Mouse (Mus musculus): ENCODE results near the gene Hid1.

Gene Hid1

GRCm38 (mm10) chr11:115336115-115336514 is 31.4 kb downstream of the Hid1 start:
- no peak for DNase-seq (ENCODE audit: low spot score)

- DNase-seq (ENCODE audit: low spot score): no peak
Observed at GRCm38 (mm10) chr11:115335223-115335622, 32.3 kb downstream of the Hid1 start.

DNA sequence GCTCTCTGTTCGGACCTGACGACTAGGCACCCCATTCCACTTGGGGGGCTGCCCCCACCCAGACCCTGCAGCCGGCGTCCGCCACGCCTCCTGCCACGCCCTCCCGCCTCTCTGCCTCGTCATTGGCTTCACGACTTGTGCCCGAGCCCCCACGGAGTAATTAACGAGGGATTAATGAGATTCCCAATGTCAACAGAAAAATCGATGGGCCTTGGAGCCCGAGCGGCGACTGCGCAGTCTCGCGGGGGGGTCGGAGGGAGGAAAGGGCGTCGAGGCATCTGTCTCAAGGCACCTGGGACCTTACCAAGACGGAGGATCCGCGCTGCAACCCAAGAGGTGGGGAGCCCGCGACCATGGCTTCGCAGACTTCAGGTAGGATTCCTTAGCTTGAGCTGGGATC is 33.0 kb downstream of the Hid1 start, which contains the start of gene Otop3:
TSS of gene Otop3 (plus strand) at position 201 of the 400 bp plus-strand sequence.
- peak; percentile 56 for DNase-seq (ENCODE audit: low spot score)

DNA sequence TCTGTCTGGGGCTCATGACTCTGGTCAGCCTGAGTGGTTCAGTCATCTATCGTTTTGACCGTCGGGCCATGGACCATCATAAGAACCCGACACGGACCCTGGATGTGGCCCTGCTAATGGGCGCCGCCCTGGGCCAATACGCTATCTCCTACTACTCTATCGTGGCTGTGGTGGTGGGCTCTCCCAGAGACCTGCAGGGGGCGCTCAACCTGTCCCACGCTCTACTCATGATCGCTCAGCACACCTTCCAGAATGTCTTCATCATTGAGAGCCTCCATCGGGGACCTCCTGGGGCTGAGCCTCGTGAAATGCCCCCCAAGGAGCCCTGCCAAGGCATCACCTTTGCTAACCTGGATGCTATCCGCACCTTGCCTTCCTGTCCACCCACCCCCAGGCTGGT is 38.2 kb downstream of the Hid1 start:
- no peak for DNase-seq (ENCODE audit: low spot score)

- DNase-seq (ENCODE audit: low spot score): no peak
Observed at GRCm38 (mm10) chr11:115326730-115327129, 40.8 kb downstream of the Hid1 start.

GRCm38 (mm10) chr11:115323354-115323753 is 44.2 kb downstream of the Hid1 start:
- DNase-seq (ENCODE audit: low spot score): no peak

DNA sequence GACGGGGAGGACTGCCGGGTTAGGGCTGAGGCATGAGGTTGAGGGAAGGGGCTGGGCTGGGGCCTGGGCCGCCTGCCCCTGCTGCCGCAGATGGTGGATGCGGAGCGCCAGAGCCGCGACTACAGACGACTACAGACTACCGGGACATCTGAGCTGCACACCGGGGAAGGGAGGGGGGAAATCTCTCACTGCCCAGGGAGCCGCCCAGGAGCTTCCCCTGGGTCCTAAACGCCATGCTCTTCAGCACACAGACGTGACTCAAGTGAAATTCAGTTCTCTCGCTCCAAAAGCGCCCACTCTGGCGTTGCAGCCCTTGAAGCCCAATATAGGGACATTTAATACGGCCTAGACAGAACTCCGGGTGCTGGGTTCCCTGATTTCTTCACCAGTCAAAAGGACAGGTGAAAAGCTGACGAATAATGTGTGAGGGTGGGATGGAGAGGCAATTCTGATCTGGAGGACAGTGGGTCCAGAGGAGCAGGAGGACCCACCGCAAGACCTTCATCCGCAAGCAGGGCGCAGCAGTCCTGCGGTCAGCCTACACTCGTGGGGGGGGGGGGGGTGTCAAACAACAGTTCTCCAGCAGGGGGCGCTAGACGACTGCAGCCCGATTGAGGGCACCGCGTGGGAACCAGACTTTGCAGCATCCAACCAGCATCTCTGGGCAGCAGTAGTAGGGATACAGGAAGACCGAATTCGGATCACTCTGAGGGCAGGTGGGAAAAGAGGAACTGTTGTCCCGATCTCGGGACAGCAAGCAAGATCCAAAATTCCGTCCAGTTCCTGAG is 45.5 kb downstream of the Hid1 start, which contains the start of gene Ush1g:
TSS of gene Ush1g (minus strand) at position 136 of the 788 bp plus-strand sequence.
- peak; percentile 87 for DNase-seq (ENCODE audit: low spot score)

DNA sequence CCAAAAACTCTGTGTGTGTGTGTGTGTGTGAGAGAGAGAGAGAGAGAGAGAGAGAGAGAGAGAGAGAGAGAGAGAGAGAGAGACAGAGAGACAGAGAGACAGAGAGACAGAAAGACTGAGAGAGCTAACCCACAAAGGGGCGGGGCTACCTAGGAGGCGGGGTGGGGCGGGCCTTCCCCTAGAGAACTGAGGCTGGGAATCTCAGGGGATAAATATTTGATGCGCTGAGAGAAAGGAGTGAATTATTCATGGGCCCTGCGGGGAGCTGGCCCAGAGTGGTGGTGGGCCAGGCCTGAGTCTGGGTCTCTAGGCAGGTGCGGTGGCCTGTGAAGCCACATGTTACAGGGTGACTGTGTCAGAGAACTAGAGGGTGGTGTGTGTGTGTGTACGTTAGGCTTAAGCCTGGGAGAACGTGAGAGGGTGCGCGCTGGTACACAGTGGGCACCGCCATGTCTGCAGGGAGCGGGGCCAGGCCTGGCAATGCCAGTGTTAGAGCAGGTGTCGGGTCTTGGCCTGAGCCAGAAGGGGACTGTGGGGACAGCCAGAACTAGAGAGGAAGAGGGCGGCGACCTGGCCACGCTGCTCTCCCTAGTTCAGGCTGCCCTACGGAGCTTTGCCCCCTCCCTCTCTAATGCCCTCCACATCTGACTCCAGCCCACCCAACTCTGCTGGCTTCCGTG is 47.7 kb downstream of the Hid1 start:
- DNase-seq (ENCODE audit: low spot score): peak; percentile 61

DNA sequence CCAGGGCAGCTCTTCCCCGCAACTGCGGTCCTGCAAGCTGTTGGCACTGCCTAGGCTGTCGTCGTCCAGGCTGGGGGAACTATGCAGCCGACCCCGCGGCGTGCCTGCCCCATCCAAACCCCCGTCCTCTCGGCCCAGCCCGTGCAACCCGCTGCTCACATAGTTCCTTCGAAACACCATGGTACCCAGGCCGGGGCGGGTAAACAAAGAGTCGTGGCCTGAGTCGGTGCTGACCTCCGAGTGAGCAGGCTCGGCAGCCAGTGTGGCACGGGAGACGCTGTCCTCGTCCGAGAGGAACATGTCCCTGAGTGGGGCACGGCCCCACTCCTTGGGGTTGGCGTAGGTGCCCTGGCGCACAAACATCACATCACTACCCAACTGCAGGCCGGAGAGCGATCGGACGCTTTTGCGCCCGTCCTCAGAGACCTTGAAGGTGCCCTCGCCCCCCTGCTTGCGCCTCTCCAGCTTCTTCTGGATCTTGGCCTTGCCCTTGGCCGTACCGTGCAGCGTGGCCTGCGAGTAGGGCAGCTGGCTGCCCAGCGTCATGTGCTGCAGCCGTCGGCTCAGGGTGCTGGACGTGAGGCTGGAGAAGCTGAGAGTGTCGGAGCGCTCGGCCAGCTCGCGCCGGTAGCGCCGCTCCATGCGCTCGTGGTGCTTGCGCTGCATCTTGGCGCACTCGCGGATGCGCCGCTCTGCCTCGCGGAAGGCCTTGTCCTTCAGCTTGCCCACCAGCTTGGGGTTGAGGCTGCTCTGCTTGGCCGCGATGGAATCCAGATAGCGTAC is 49.1 kb downstream of the Hid1 start:
- DNase-seq (ENCODE audit: low spot score): no peak

DNA sequence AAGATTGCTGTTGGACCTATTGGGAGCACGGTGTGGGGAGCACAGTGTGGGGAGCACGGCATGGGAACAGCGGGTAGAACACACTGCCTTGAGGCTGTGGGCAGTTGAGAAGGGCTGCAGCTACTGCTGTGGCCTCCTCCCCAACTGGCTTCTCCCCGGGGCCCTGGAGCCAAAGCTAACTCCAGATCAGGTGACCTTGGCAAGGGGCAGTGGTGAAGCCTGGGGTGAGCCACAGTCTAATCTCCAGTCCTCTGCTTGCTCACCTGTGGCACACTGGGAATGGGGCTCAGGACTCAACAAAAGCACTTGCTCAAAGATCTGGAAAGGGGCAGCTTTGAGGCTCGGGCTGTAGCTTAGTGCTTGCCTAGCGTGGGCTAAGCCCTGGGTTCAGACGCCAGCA is 50.4 kb downstream of the Hid1 start:
- no peak for DNase-seq (ENCODE audit: low spot score)

DNA sequence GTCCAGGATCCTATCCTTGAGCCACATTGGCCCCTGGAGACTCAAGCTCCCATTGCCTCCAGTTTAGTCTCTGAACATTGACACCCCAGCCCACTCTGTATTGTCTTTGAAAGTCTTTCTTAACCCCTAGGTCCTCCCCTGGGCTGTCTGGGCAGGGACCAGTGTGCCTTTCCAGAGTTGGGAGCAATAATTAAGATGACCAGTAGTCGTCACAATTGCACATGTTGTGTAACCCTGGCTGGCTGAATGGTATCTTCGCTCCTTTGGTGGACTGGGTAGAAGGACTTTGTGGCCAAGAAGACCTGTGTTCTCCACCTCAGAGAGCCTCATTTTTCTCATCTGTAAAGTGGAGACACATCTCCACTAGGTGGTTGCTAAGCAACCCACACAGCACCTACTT is 53.3 kb downstream of the Hid1 start:
- peak; percentile 42 for DNase-seq (ENCODE audit: low spot score)

DNA sequence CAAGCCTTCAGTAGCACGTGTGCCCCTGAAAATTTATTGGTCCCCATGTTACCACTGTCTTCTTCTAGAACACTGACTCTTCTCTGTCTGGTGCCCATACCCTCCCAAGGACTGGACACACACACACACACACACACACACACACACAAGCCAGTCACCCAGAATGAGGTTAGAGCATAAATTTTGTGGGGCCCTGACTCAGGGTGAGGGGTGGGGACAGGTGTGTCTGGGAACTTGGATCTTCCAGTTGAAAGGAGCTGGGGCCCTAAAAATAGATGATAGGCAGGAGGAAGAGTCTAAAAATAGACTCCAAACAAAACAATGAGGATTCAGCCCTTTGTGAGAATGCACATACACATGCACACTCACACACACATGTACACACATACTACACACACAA is 58.8 kb downstream of the Hid1 start:
- no peak for DNase-seq (ENCODE audit: low spot score)

GRCm38 (mm10) chr11:115306863-115307262 is 60.7 kb downstream of the Hid1 start, which contains the start of gene Otop2:
Gene Otop2, plus strand, starts transcription at chr11:115307163.
- no peak for DNase-seq (ENCODE audit: low spot score)

- no peak for DNase-seq (ENCODE audit: low spot score)
Observed at GRCm38 (mm10) chr11:115303167-115303566, 64.4 kb downstream of the Hid1 start.

- no peak for DNase-seq (ENCODE audit: low spot score)
Observed at GRCm38 (mm10) chr11:115301351-115301750, 66.2 kb downstream of the Hid1 start.

DNA sequence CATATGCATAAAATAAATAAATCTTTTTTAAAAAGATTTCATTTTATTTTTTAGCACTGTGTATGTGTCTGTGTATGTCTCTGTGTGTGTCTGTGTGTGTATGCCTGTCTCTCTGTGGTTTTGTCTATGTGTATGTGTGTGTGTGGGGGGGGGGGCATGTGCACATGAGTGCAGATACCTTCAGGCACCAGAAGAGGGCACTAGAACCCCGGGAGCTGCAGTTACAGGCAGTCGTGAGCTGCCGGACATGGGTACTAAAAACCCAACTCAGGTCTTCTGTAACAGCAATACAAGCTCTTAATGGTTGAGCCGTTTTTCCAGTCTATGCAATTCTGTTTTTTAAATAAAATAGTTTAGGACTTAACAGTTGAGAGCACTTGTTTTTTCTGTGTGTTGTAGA is 66.8 kb downstream of the Hid1 start:
- no peak for DNase-seq (ENCODE audit: low spot score)

GRCm38 (mm10) chr11:115298160-115298559 is 69.4 kb downstream of the Hid1 start:
- DNase-seq (ENCODE audit: low spot score): no peak
